Mouse (Mus musculus): Measurements from ENCODE around the gene Mmp14. TPM values are rescaled to one million over a fixed set of nuclear protein-coding genes. Genes with fewer than 3 reads are reported as not detected.

Gene Mmp14
- total and polyA plus RNA-seq, 3 experiments: 19.4 to 29.9 TPM; not detected in 1

DNA sequence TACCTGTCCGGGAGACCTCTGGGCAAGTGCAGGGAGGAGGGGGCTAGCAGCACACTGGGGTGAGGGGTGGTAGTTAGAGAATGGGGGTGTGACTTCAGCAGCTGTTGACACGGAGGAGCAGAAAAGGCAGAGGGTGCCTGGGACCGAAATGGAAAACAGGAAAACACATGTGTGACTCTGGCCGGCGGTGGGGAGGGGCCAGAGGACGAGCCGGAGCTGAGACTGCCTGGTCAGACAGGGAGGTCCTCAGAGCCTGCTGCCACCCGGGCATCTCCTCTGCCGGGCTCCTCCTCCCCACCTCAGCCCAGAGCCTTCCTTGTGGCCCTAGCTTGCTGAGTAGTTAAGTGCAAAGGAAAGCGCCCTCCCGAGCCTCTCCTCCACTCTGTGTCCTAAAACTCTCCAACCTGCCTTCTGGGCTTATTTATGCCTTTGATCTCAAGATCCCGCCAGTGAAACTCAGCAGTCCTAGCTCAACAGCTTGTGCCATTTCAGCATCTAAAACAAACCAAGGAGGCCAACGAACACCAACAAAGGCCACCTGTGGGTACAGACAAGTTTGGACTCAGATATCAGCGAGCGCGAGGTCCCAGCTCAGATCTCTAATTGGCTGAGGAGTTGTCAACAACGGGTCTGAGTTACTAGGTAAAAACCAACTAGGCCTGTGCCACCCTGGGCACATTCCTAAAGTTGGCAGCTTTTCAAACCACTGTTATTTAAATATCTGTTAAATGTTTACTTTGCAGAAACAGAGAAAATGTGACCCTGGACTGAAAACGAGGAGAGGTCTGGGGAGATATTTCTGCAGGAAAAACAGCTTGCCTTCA, 17.3 kb upstream of the Mmp14 start:
- Histone ChIP-seq H3K9me3 (replicated peaks; ENCODE audit: insufficient read depth, low read length) (no peaks in the 10 kb centered on the region), H3K27ac (ENCODE audit: control insufficient read depth, low read depth, low read length) (no peak overlapping the region), H3K27me3 (ENCODE audit: control insufficient read depth in 1 of 2, insufficient read depth in 2 of 2, low read length in 2 of 2) (no peaks in the 10 kb centered on the region), H3K9ac (ENCODE audit: control insufficient read depth, low read depth, low read length, poor library complexity, severe bottlenecking) (peak overlapping the region; percentile 8; the same call in 1 of the 2 replicates), H3K79me2 (ENCODE audit: control insufficient read depth, insufficient read depth, low read length, poor library complexity) (peaks cover 12% of the 10 kb centered on the region), H3K4me1 (ENCODE audit: control insufficient read depth in 1 of 2, insufficient read depth in 2 of 2, low read length in 2 of 2) (peaks cover 3 to 18% of the 10 kb centered on the region in 2 experiments), H3K4me3 (ENCODE audit: control insufficient read depth in 1 of 2, insufficient read depth in 1 of 2, low read depth in 2 of 2, low read length in 2 of 2) (no peak overlapping the region), H3K36me3 (ENCODE audit: control insufficient read depth in 1 of 2, insufficient read depth in 2 of 2, low read length in 2 of 2) (peaks cover 2 to 13% of the 10 kb centered on the region in 2 experiments)
- TF ChIP-seq NRF1 (IDR thresholded peaks at IDR 0.05; ENCODE audit: insufficient read depth, low read depth, low read length, poor library complexity, severe bottlenecking): no peak
- TF ChIP-seq SIN3A (IDR thresholded peaks at IDR 0.05; ENCODE audit: low read length): peak; percentile 28; the same call in 1 of the 2 replicates
- no peak for DNase-seq (ENCODE audit: low read depth, low spot score)

DNA sequence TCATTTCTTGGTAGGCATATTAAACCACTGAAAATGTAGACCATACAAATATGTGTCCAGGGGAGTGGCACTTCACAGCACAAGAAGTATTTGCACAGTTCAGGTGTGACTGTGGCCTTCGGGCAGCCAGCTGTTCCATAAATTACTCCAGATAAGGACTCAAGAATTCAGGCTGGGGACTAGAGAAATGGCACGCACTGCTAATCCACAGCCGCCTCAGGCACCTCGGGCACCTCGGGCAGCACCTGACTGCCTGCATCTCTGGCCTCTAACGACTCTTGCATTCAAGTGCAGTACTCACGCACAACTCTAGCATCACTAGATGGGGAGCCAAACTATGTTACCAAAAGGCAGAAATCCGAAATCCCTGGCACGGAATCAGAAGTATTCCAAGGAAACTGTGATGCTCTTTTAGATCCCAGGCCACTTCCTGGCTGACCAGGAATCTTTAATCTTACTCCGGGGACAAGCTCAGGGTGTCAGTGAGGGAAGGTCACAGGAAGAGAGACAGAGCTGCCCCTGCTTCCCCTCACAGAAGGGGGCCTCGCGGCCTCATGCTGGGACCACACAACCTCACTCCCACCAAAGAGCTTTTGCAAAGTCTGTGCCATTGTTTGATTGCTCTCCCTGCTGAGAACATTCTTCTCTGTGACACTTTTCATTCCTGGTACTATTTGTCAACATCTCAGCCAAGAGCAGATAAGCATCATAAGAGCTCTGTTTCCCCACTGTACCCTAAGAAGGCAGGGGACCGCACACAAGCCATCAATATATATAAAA, 16.0 kb upstream of the Mmp14 start:
- TF ChIP-seq ETS1 (IDR thresholded peaks at IDR 0.05; ENCODE audit: low read depth, low read length) (peak; percentile 27; the same call in 1 of the 2 replicates), USF1 (IDR thresholded peaks at IDR 0.05; ENCODE audit: low read depth, low read length) (no peak)
- H3K9ac ChIP-seq (ENCODE audit: control insufficient read depth, low read depth, low read length, poor library complexity, severe bottlenecking): no peak overlapping the region
- no peaks in the 10 kb centered on the region for H3K9me3 ChIP-seq (replicated peaks; ENCODE audit: insufficient read depth, low read length)
- no peak overlapping the region for H3K4me3 ChIP-seq (ENCODE audit: control insufficient read depth in 1 of 2, insufficient read depth in 1 of 2, low read depth in 2 of 2, low read length in 2 of 2)
- no peaks in the 10 kb centered on the region for H3K27me3 ChIP-seq (ENCODE audit: control insufficient read depth in 1 of 2, insufficient read depth in 2 of 2, low read length in 2 of 2)
- H3K79me2 ChIP-seq (ENCODE audit: control insufficient read depth, insufficient read depth, low read length, poor library complexity): peaks cover 12% of the 10 kb centered on the region
- H3K36me3 ChIP-seq (ENCODE audit: control insufficient read depth in 1 of 2, insufficient read depth in 2 of 2, low read length in 2 of 2): peaks cover 2 to 13% of the 10 kb centered on the region in 2 experiments; a peak in 3 of 4 replicates
- DNase-seq (ENCODE audit: low read depth, low spot score): no peak
- no peak overlapping the region for H3K27ac ChIP-seq (ENCODE audit: control insufficient read depth, low read depth, low read length)
- H3K4me1 ChIP-seq (ENCODE audit: control insufficient read depth in 1 of 2, insufficient read depth in 2 of 2, low read length in 2 of 2): peaks cover 3 to 18% of the 10 kb centered on the region in 2 experiments

DNA sequence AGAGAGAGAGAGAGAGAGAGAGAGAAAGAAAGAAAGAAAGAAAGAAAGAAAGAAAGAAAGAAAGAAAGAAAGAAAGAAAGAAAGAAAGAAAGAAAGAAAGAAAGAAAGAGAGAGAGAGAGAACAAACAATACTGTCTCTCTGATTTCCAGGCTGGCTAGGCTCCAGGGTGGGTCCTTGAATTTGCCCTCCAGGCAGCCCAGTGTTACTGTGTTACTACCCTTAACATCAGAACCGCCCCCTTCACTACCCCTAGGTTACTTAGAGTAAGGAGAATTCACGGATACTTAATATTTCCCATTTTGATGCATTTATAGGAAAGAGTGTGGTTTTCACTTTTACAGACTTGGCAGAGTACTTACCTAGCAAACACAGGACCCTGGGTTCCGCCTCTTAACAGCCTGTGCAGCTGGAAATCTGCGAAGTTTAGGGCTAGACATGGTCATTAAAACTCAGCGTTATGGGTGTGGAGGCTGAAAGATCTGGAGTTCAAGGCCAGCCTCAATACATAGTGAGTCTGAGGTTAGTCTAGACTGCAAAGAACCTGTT, 15.1 kb upstream of the Mmp14 start:
- H3K36me3 ChIP-seq (ENCODE audit: control insufficient read depth in 1 of 2, insufficient read depth in 2 of 2, low read length in 2 of 2): peaks cover 1 to 13% of the 10 kb centered on the region in 2 experiments; a peak in 3 of 4 replicates
- TF ChIP-seq ELF1 (IDR thresholded peaks at IDR 0.05; ENCODE audit: low read depth, low read length) (no peak), SMC3 (IDR thresholded peaks at IDR 0.05; ENCODE audit: low read depth, low read length) (no peak), MXI1 (IDR thresholded peaks at IDR 0.05; ENCODE audit: low read depth, low read length) (no peak), GABPA (IDR thresholded peaks at IDR 0.05; ENCODE audit: low read depth, low read length) (no peak), E2F4 (IDR thresholded peaks at IDR 0.05; ENCODE audit: borderline replicate concordance, low read depth, low read length) (no peak), ZNF384 (IDR thresholded peaks at IDR 0.05; ENCODE audit: low read depth, low read length) (no peak), POLR2A (IDR thresholded peaks at IDR 0.05; ENCODE audit: control insufficient read depth in 1 of 2, insufficient read depth in 1 of 2, low read depth in 1 of 2, low read length in 2 of 2, poor library complexity in 1 of 2) (no peak), CHD2 (IDR thresholded peaks at IDR 0.05; ENCODE audit: low read length) (no peak), USF2 (IDR thresholded peaks at IDR 0.05; ENCODE audit: borderline replicate concordance in 1 of 2, insufficient read depth in 1 of 2, low read depth in 1 of 2, low read length in 2 of 2) (no peak), JUND (IDR thresholded peaks at IDR 0.05; ENCODE audit: low read depth, low read length) (no peak), NELFE (IDR thresholded peaks at IDR 0.05; ENCODE audit: low read depth, low read length) (no peak), USF1 (IDR thresholded peaks at IDR 0.05; ENCODE audit: low read depth, low read length) (no peak), MAFK (IDR thresholded peaks at IDR 0.05; ENCODE audit: borderline replicate concordance, low read depth, low read length) (no peak), CTCF (IDR thresholded peaks at IDR 0.05 in 2 of 3, conservative IDR thresholded peaks at IDR 0.05 in 1 of 3; ENCODE audit: control insufficient read depth in 1 of 3, insufficient read depth in 1 of 3, low read depth in 2 of 3, low read length in 3 of 3, poor library complexity in 1 of 3, severe bottlenecking in 1 of 3) (no peak), TBP (IDR thresholded peaks at IDR 0.05; ENCODE audit: low read depth, low read length) (no peak), POLR2AphosphoS5 (IDR thresholded peaks at IDR 0.05; ENCODE audit: borderline replicate concordance, low read depth, low read length) (no peak)
- H3K9ac ChIP-seq (ENCODE audit: control insufficient read depth, low read depth, low read length, poor library complexity, severe bottlenecking): peak overlapping the region; percentile 17; the same call in 1 of the 2 replicates

More for the DNA sequence above, 15.1 kb upstream of the Mmp14 start:
- H3K9me3 ChIP-seq (replicated peaks; ENCODE audit: insufficient read depth, low read length): no peaks in the 10 kb centered on the region
- no peaks in the 10 kb centered on the region for H3K27me3 ChIP-seq (ENCODE audit: control insufficient read depth in 1 of 2, insufficient read depth in 2 of 2, low read length in 2 of 2)
- peak overlapping the region; percentile 64 to 75 for H3K4me3 ChIP-seq (ENCODE audit: control insufficient read depth in 1 of 2, insufficient read depth in 1 of 2, low read depth in 2 of 2, low read length in 2 of 2)
- peaks cover 12% of the 10 kb centered on the region for H3K79me2 ChIP-seq (ENCODE audit: control insufficient read depth, insufficient read depth, low read length, poor library complexity)
- peak overlapping the region; percentile 89; the same call in 1 of the 2 replicates for H3K27ac ChIP-seq (ENCODE audit: control insufficient read depth, low read depth, low read length)
- H3K4me1 ChIP-seq (ENCODE audit: control insufficient read depth in 1 of 2, insufficient read depth in 2 of 2, low read length in 2 of 2): peaks cover 3 to 18% of the 10 kb centered on the region in 2 experiments
- no peak for DNase-seq (ENCODE audit: low read depth, low spot score)
